Mouse (Mus musculus): ENCODE data around the gene Prss53. TPM values are rescaled to one million over a fixed set of nuclear protein-coding genes. Genes with fewer than 3 reads are reported as not detected.

Gene Prss53
- polyA plus RNA-seq, 1 experiment from 2014 or later = 1.5 TPM

Other genes starting within 250 kb of the Prss53 start
- gene Bcl7c, start 182.0 kb downstream of the Prss53 start, polyA plus RNA-seq (2015; fragmentation: Nextera tagmentation; extraction: Ambion mirVana) = 53.2 and 55.1 TPM in 2 replicates
- gene Ctf1, start 178.2 kb downstream of the Prss53 start, polyA plus RNA-seq (2015; fragmentation: Nextera tagmentation; extraction: Ambion mirVana) = 3.8 and 5.4 TPM in 2 replicates
- 0.14 and 0.35 TPM in 2 replicates for gene Ctf2, start 158.8 kb downstream of the Prss53 start, polyA plus RNA-seq (2015; fragmentation: Nextera tagmentation; extraction: Ambion mirVana)
- 10.0 and 10.5 TPM in 2 replicates for gene Fbxl19, start 146.4 kb downstream of the Prss53 start, polyA plus RNA-seq (2015; fragmentation: Nextera tagmentation; extraction: Ambion mirVana)
- 9.2 and 10.4 TPM in 2 replicates for gene Orai3, start 121.2 kb downstream of the Prss53 start, polyA plus RNA-seq (2015; fragmentation: Nextera tagmentation; extraction: Ambion mirVana)
- gene Setd1a, start 114.3 kb downstream of the Prss53 start, polyA plus RNA-seq (2015; fragmentation: Nextera tagmentation; extraction: Ambion mirVana) = 20.0 and 20.1 TPM in 2 replicates
- gene Gm49388, start 105.4 kb downstream of the Prss53 start, polyA plus RNA-seq (2015; fragmentation: Nextera tagmentation; extraction: Ambion mirVana) = not detected in 2 replicates
- gene Hsd3b7, start 90.4 kb downstream of the Prss53 start, polyA plus RNA-seq (2015; fragmentation: Nextera tagmentation; extraction: Ambion mirVana) = 9.7 and 10.5 TPM in 2 replicates
- gene Stx4a, start 66.7 kb downstream of the Prss53 start, polyA plus RNA-seq (2015; fragmentation: Nextera tagmentation; extraction: Ambion mirVana) = 21.5 and 22.4 TPM in 2 replicates
- 63.4 and 72.5 TPM in 2 replicates for gene Stx1b, start 66.4 kb downstream of the Prss53 start, polyA plus RNA-seq (2015; fragmentation: Nextera tagmentation; extraction: Ambion mirVana)
- gene Zfp646, start 14.7 kb downstream of the Prss53 start, polyA plus RNA-seq (2015; fragmentation: Nextera tagmentation; extraction: Ambion mirVana) = 9.3 and 9.8 TPM in 2 replicates
- 35.1 and 36.9 TPM in 2 replicates for gene Zfp668, start 14.1 kb downstream of the Prss53 start, polyA plus RNA-seq (2015; fragmentation: Nextera tagmentation; extraction: Ambion mirVana)
- not detected in 2 replicates for gene Gm21974, start 4.5 kb upstream of the Prss53 start, polyA plus RNA-seq (2015; fragmentation: Nextera tagmentation; extraction: Ambion mirVana)
- 69.6 and 71.5 TPM in 2 replicates for gene Vkorc1, start 4.6 kb upstream of the Prss53 start, polyA plus RNA-seq (2015; fragmentation: Nextera tagmentation; extraction: Ambion mirVana)
- 61.6 and 65.4 TPM in 2 replicates for gene Bckdk, start 13.1 kb upstream of the Prss53 start, polyA plus RNA-seq (2015; fragmentation: Nextera tagmentation; extraction: Ambion mirVana)
- gene Kat8, start 21.5 kb upstream of the Prss53 start, polyA plus RNA-seq (2015; fragmentation: Nextera tagmentation; extraction: Ambion mirVana) = 47.3 and 47.7 TPM in 2 replicates
- gene Prss8, start 39.1 kb upstream of the Prss53 start, polyA plus RNA-seq (2015; fragmentation: Nextera tagmentation; extraction: Ambion mirVana) = 0.54 TPM in 2 replicates
- 12.6 and 14.8 TPM in 2 replicates for gene Prss36, start 55.8 kb upstream of the Prss53 start, polyA plus RNA-seq (2015; fragmentation: Nextera tagmentation; extraction: Ambion mirVana)
- gene Fus, start 76.5 kb upstream of the Prss53 start, polyA plus RNA-seq (2015; fragmentation: Nextera tagmentation; extraction: Ambion mirVana) = 357 and 368 TPM in 2 replicates
- 6.7 and 10.3 TPM in 2 replicates for gene Pycard, start 102.9 kb upstream of the Prss53 start, polyA plus RNA-seq (2015; fragmentation: Nextera tagmentation; extraction: Ambion mirVana)
- not detected in 2 replicates for gene Trim72, start 113.0 kb upstream of the Prss53 start, polyA plus RNA-seq (2015; fragmentation: Nextera tagmentation; extraction: Ambion mirVana)
- 1.1 and 1.2 TPM in 2 replicates for gene Itgam, start 171.7 kb upstream of the Prss53 start, polyA plus RNA-seq (2015; fragmentation: Nextera tagmentation; extraction: Ambion mirVana)
- gene Gm49368, start 171.7 kb upstream of the Prss53 start, polyA plus RNA-seq (2015; fragmentation: Nextera tagmentation; extraction: Ambion mirVana) = not detected in 2 replicates
- gene Itgax, start 238.6 kb upstream of the Prss53 start, polyA plus RNA-seq (2015; fragmentation: Nextera tagmentation; extraction: Ambion mirVana) = 0.18 TPM in 1 of 2 replicates, not detected in the other

Measured in hindbrain, embryonic 15.5 days (tissue).